Mouse (Mus musculus) macrophage (primary cell): ENCODE results near the gene Fkbp4. TPM values are rescaled to one million over a fixed set of nuclear protein-coding genes. Genes with fewer than 3 reads are reported as not detected.
A peak's percentile ranks its signal among the peaks of the same experiment; 100 is the strongest.
"Not testable (repeated sequence)": the region's sequence is repeated elsewhere in the genome, so short reads cannot be mapped to it uniquely, and the experiment has no call there.

Source experiments
- H3K27ac ChIP-seq: fragments of 350-480 bp; formaldehyde crosslinking; 2 replicates; pipeline ENCODE4 v1.9.0; 2021
- H3K36me3 ChIP-seq: fragments of 350-480 bp; formaldehyde crosslinking; 2 replicates; pipeline ENCODE4 v1.9.0; 2021; ENCODE audit errors: inconsistent target
- H3K4me3 ChIP-seq: fragments of 350-480 bp; formaldehyde crosslinking; 2 replicates; pipeline ENCODE4 v1.9.0; 2021; ENCODE audit errors: inconsistent target
- H3K79me2 ChIP-seq: fragments of 350-480 bp; formaldehyde crosslinking; 2 replicates; pipeline ENCODE4 v1.9.0; 2021; ENCODE audit errors: inconsistent target
- WGBS: methylation state at CpG from one replicate; pipeline ENCODE4 v1.1.7; 2026; ENCODE audit warnings: inconsistent platforms; ENCODE audit not compliant: missing documents; 5-methylcytosine and 5-hydroxymethylcytosine counted together
- polyA plus RNA-seq: library from polyadenylated mRNA; stranded (reverse); fragments of 250-400 nt; gene quantifications from 3 replicates; pipeline ENCODE4 v1.2.4, GENCODE M21; 2018; ENCODE audit warnings: inconsistent platforms

Gene Fkbp4
- polyA plus RNA-seq, 1 experiment from 2014 or later = 49.4 TPM

- Histone ChIP-seq H3K36me3 (no peaks in the 10 kb centered on the region), H3K4me3 (no peak overlapping the region), H3K27ac (no peak overlapping the region), H3K79me2 (no peaks in the 10 kb centered on the region)
- WGBS = 88% methylated on average over 7 of the region's 7 CpGs
These were observed 40.8 kb downstream of the Fkbp4 start for GRCm38 (mm10) chr6:128397574-128398261.

- no peak overlapping the region for H3K27ac ChIP-seq
- H3K79me2 ChIP-seq = no peaks in the 10 kb centered on the region
- no peaks in the 10 kb centered on the region for H3K36me3 ChIP-seq
- no peak overlapping the region for H3K4me3 ChIP-seq
- 14% methylated on average over 1 of the region's 1 CpGs for WGBS
These were observed 47.8 kb downstream of the Fkbp4 start for GRCm38 (mm10) chr6:128390683-128391082.

- no peak overlapping the region for H3K27ac ChIP-seq
- no peaks in the 10 kb centered on the region for H3K79me2 ChIP-seq
- no peaks in the 10 kb centered on the region for H3K36me3 ChIP-seq
- 100% methylated on average over 1 of the region's 1 CpGs for WGBS
- no peak overlapping the region for H3K4me3 ChIP-seq
These were observed 49.3 kb downstream of the Fkbp4 start for GRCm38 (mm10) chr6:128389185-128389584.

- Histone ChIP-seq H3K4me3 (no peak overlapping the region), H3K27ac (no peak overlapping the region), H3K36me3 (no peaks in the 10 kb centered on the region), H3K79me2 (no peaks in the 10 kb centered on the region)
- 100% methylated on average over 1 of the region's 1 CpGs for WGBS
These were observed 53.5 kb downstream of the Fkbp4 start for GRCm38 (mm10) chr6:128385026-128385425.

- H3K27ac ChIP-seq = no peak overlapping the region
- H3K36me3 ChIP-seq = no peaks in the 10 kb centered on the region
- no peaks in the 10 kb centered on the region for H3K79me2 ChIP-seq
- whole genome bisulfite sequencing = 23% methylated on average over 7 of the region's 7 CpGs
- no peak overlapping the region for H3K4me3 ChIP-seq
These were observed 54.7 kb downstream of the Fkbp4 start for GRCm38 (mm10) chr6:128383752-128384151.

- H3K4me3 ChIP-seq = no peak overlapping the region
- no peak overlapping the region for H3K27ac ChIP-seq
- H3K79me2 ChIP-seq = no peaks in the 10 kb centered on the region
- no peaks in the 10 kb centered on the region for H3K36me3 ChIP-seq
- WGBS = 22% methylated on average over 3 of the region's 3 CpGs
These were observed 57.2 kb downstream of the Fkbp4 start for GRCm38 (mm10) chr6:128381254-128381653.

GRCm38 (mm10) chr6:128380594-128381167 is 57.8 kb downstream of the Fkbp4 start:
- 11% methylated on average over 1 of the region's 1 CpGs for WGBS
- H3K27ac ChIP-seq = 0 out of 2 replicates have a peak overlapping the region, but pooled peaks have one; percentile 21
- not testable (repeated sequence) for H3K79me2 ChIP-seq, H3K4me3 ChIP-seq, H3K36me3 ChIP-seq

Other genes starting within 250 kb of the Fkbp4 start
- gene Tead4, start 137.9 kb downstream of the Fkbp4 start, polyA plus RNA-seq = not detected in 3 replicates
- 4.4 to 7.7 TPM (median 4.6 TPM) in 3 replicates for gene Tulp3, start 82.8 kb downstream of the Fkbp4 start, polyA plus RNA-seq
- 10.4 to 13.5 TPM (median 12.6 TPM) in 3 replicates for gene Rhno1, start 75.8 kb downstream of the Fkbp4 start, polyA plus RNA-seq
- 1.3 to 6.1 TPM (median 4.1 TPM) in 3 replicates for gene Foxm1, start 75.7 kb downstream of the Fkbp4 start, polyA plus RNA-seq
- not detected in 3 replicates for gene Tex52, start 63.2 kb downstream of the Fkbp4 start, polyA plus RNA-seq
- gene Gm44596, start 63.2 kb downstream of the Fkbp4 start, polyA plus RNA-seq = not detected in 3 replicates
- gene Nrip2, start 39.4 kb downstream of the Fkbp4 start, polyA plus RNA-seq = not detected in 3 replicates
- gene Itfg2, start 13.7 kb downstream of the Fkbp4 start, polyA plus RNA-seq = 3.9 to 5.2 TPM (median 5.2 TPM) in 3 replicates
- not detected in 3 replicates for gene Pzp, start 88.0 kb upstream of the Fkbp4 start, polyA plus RNA-seq
- gene A2ml1, start 142.9 kb upstream of the Fkbp4 start, polyA plus RNA-seq = not detected in 3 replicates
- not detected in 3 replicates for gene Klrb1a, start 184.9 kb upstream of the Fkbp4 start, polyA plus RNA-seq
- not detected in 3 replicates for gene Clec2h, start 223.7 kb upstream of the Fkbp4 start, polyA plus RNA-seq